Mouse (Mus musculus) midbrain, postnatal 0 days (tissue): ENCODE measurements around the gene Fam168b. TPM values are rescaled to one million over a fixed set of nuclear protein-coding genes. Genes with fewer than 3 reads are reported as not detected.

Source experiments
- ATAC-seq: fragments of 200-750 bp; cut with Nextera tagmentation; 2 replicates; pipeline ENCODE4 v1.8.0; 2017; ENCODE audit warnings: moderate number of reproducible peaks, mild to moderate bottlenecking, moderate TSS enrichment, moderate library complexity; ENCODE audit not compliant: low FRiP score
- DNase-seq: peaks from one replicate; pipeline ENCODE4 v3.0.0-alpha.2; 2015; ENCODE audit warnings: low spot score
- H3K27ac ChIP-seq: fragments of 300-500 bp; sonication (generic); 2 replicates; pipeline ENCODE4 v1.5.1; 2014; ENCODE audit warnings: low read depth, mild to moderate bottlenecking, low read length, mixed read lengths
- H3K27me3 ChIP-seq: fragments of 300-500 bp; sonication (generic); 2 replicates; pipeline ENCODE4 v1.6.1; 2014; ENCODE audit warnings: low read length, control low read depth, mixed read lengths; ENCODE audit not compliant: insufficient read depth
- H3K36me3 ChIP-seq: fragments of 300-500 bp; sonication (generic); 2 replicates; pipeline ENCODE4 v1.6.1; 2014; ENCODE audit warnings: low read length, control low read depth, mixed read lengths; ENCODE audit not compliant: insufficient read depth
- H3K4me1 ChIP-seq: fragments of 300-500 bp; sonication (generic); 2 replicates; pipeline ENCODE4 v1.6.1; 2014; ENCODE audit warnings: mild to moderate bottlenecking, control low read depth, antibody characterized with exemption, low read length, mixed read lengths; ENCODE audit not compliant: insufficient read depth
- H3K4me2 ChIP-seq: fragments of 300-500 bp; sonication (generic); 2 replicates; pipeline ENCODE4 v1.6.1; 2014; ENCODE audit warnings: low read depth, mild to moderate bottlenecking, low read length, mixed read lengths; ENCODE audit not compliant: poor library complexity, severe bottlenecking
- H3K4me3 ChIP-seq: fragments of 300-500 bp; sonication (generic); 2 replicates; pipeline ENCODE4 v1.5.1; 2014; ENCODE audit warnings: low read depth, mild to moderate bottlenecking, low read length, moderate library complexity
- H3K9ac ChIP-seq: fragments of 300-500 bp; sonication (generic); replicated peaks from 2 replicates; pipeline ENCODE4 v1.6.1; 2014; ENCODE audit warnings: mild to moderate bottlenecking, low read length, moderate library complexity, mixed read lengths; ENCODE audit not compliant: poor library complexity, severe bottlenecking
- H3K9me3 ChIP-seq: fragments of 300-500 bp; sonication (generic); 2 replicates; pipeline ENCODE4 v1.6.1; 2016; ENCODE audit warnings: low read length, control low read depth
- CTCF ChIP-seq: IDR thresholded peaks from 2 replicates; pipeline ENCODE4 v1.5.1; 2016; ENCODE audit warnings: antibody characterized with exemption, mild to moderate bottlenecking
- WGBS: fragments of 180-500 bp; shearing (Covaris S2); extraction: QIAGEN DNeasy Blood & Tissue Kit; methylation state at CpG from one replicate; pipeline ENCODE4 v1.1.7; 2014; 5-methylcytosine and 5-hydroxymethylcytosine counted together
- polyA plus RNA-seq: library from polyadenylated mRNA; unstranded; fragments of >200 nt; fragmentation: Nextera tagmentation; extraction: Ambion mirVana; gene quantifications from 2 replicates; pipeline ENCODE4 v1.2.1, GENCODE M21; 2015
- total RNA-seq: library from RNA; depleted of rRNA; stranded (reverse); fragments of >200 nt; gene quantifications from 2 replicates; pipeline ENCODE4 v1.2.3, GENCODE M21; 2014

Gene Fam168b
- total and polyA plus RNA-seq, 2 experiments from 2014 or later, result 95.9 to 542 TPM

GRCm38 (mm10) chr1:34808445-34808844 is 34.4 kb downstream of the Fam168b start:
- Histone ChIP-seq H3K36me3 (peaks cover 56% of the 10 kb centered on the region), H3K27me3 (no peaks in the 10 kb centered on the region), H3K9me3 (no peaks in the 10 kb centered on the region), H3K4me2 (no peak overlapping the region), H3K9ac (no peak overlapping the region), H3K27ac (no peak overlapping the region), H3K4me1 (no peaks in the 10 kb centered on the region), H3K4me3 (no peak overlapping the region)
- DNase-seq, result no peak
- WGBS, result 94% methylated on average over 8 of the region's 8 CpGs
- ATAC-seq, result no peak
- TF ChIP-seq CTCF, result no peak

GRCm38 (mm10) chr1:34805931-34806520 is 36.8 kb downstream of the Fam168b start:
- DNase-seq, result no peak
- H3K27ac ChIP-seq, result no peak overlapping the region
- no peak for TF ChIP-seq CTCF
- no peak overlapping the region for H3K4me2 ChIP-seq
- H3K4me1 ChIP-seq, result peaks cover 11% of the 10 kb centered on the region; the same call in 1 of the 2 replicates
- no peaks in the 10 kb centered on the region for H3K27me3 ChIP-seq
- H3K36me3 ChIP-seq, result peaks cover 35% of the 10 kb centered on the region
- H3K9me3 ChIP-seq, result no peaks in the 10 kb centered on the region
- no peak overlapping the region for H3K9ac ChIP-seq
- 27% methylated on average over 35 of the region's 35 CpGs for WGBS
- no peak overlapping the region for H3K4me3 ChIP-seq
- ATAC-seq, result no peak

GRCm38 (mm10) chr1:34804863-34805262 is 38.0 kb downstream of the Fam168b start:
- H3K4me2 ChIP-seq, result no peak overlapping the region

GRCm38 (mm10) chr1:34802290-34802642 is 40.6 kb downstream of the Fam168b start:
- no peaks in the 10 kb centered on the region for H3K27me3 ChIP-seq
- H3K27ac ChIP-seq, result peak overlapping the region; percentile 80
- ATAC-seq, result peak; percentile 28; the same call in 1 of the 2 replicates
- peak overlapping the region; percentile 81 for H3K4me2 ChIP-seq
- DNase-seq, result no peak
- H3K36me3 ChIP-seq, result peaks cover 15% of the 10 kb centered on the region
- 22% methylated on average over 7 of the region's 7 CpGs for WGBS
- no peak for TF ChIP-seq CTCF
- peak overlapping the region; percentile 82 for H3K9ac ChIP-seq
- H3K9me3 ChIP-seq, result no peaks in the 10 kb centered on the region
- peak overlapping the region; percentile 68 for H3K4me3 ChIP-seq
- H3K4me1 ChIP-seq, result peaks cover 11% of the 10 kb centered on the region; the same call in 1 of the 2 replicates

More at GRCm38 (mm10) chr1:34804863-34805262, 38.0 kb downstream of the Fam168b start:
- no peaks in the 10 kb centered on the region for H3K27me3 ChIP-seq
- peaks cover 24% of the 10 kb centered on the region for H3K36me3 ChIP-seq
- H3K27ac ChIP-seq, result no peak overlapping the region
- WGBS, result 86% methylated on average over 7 of the region's 7 CpGs
- TF ChIP-seq CTCF, result no peak
- H3K9me3 ChIP-seq, result no peaks in the 10 kb centered on the region
- ATAC-seq, result no peak
- no peak for DNase-seq
- H3K4me1 ChIP-seq, result peaks cover 11% of the 10 kb centered on the region; the same call in 1 of the 2 replicates
- H3K4me3 ChIP-seq, result no peak overlapping the region
- H3K9ac ChIP-seq, result no peak overlapping the region

- H3K4me1 ChIP-seq, result peaks cover 11% of the 10 kb centered on the region; the same call in 1 of the 2 replicates
- ATAC-seq (peak; percentile 79), DNase-seq (peak; percentile 77)
- whole genome bisulfite sequencing, result 1% methylated on average over 43 of the region's 47 CpGs
- H3K36me3 ChIP-seq, result peaks cover 12% of the 10 kb centered on the region; the same call in 1 of the 2 replicates
- peak overlapping the region; percentile 80 for H3K27ac ChIP-seq
- no peak for TF ChIP-seq CTCF
- H3K9ac ChIP-seq, result peak overlapping the region; percentile 82
- H3K27me3 ChIP-seq, result no peaks in the 10 kb centered on the region
- H3K4me3 ChIP-seq, result peak overlapping the region; percentile 68
- no peaks in the 10 kb centered on the region for H3K9me3 ChIP-seq
- peak overlapping the region; percentile 81 for H3K4me2 ChIP-seq
Measured at GRCm38 (mm10) chr1:34801616-34802289, 41.1 kb downstream of the Fam168b start.

GRCm38 (mm10) chr1:34799140-34799539 is 43.7 kb downstream of the Fam168b start:
- 73% methylated on average over 2 of the region's 2 CpGs for WGBS
- no peak overlapping the region for H3K4me2 ChIP-seq
- no peak for TF ChIP-seq CTCF
- peaks cover 11% of the 10 kb centered on the region; the same call in 1 of the 2 replicates for H3K4me1 ChIP-seq
- H3K36me3 ChIP-seq, result 0 out of 2 replicates have a peak, but pooled peaks cover under 1% of the 10 kb centered on the region
- no peak overlapping the region for H3K27ac ChIP-seq
- H3K9me3 ChIP-seq, result no peaks in the 10 kb centered on the region
- no peak overlapping the region for H3K4me3 ChIP-seq
- no peak for ATAC-seq
- H3K27me3 ChIP-seq, result no peaks in the 10 kb centered on the region
- DNase-seq, result no peak
- H3K9ac ChIP-seq, result no peak overlapping the region
